Mouse (Mus musculus): Measurements from ENCODE around the gene Lrp2.
A peak's percentile ranks its signal among the peaks of the same experiment; 100 is the strongest.

Lrp2 gene

GRCm38 (mm10) chr2:69613237-69613636, 27.4 kb upstream of the Lrp2 start:
- Histone ChIP-seq H3K27me3 (ENCODE audit: insufficient read depth, low read length) (peaks cover 8% of the 10 kb centered on the region; the same call in 1 of the 2 replicates), H3K4me1 (replicated peaks; ENCODE audit: low read depth, low read length) (peaks cover 43% of the 10 kb centered on the region), H3K36me3 (ENCODE audit: insufficient read depth, low read length) (no peaks in the 10 kb centered on the region), H3K9me3 (ENCODE audit: low read length) (no peaks in the 10 kb centered on the region), H3K4me3 (replicated peaks; ENCODE audit: low read length) (no peak overlapping the region)
- TF ChIP-seq NANOG (IDR thresholded peaks at IDR 0.05; ENCODE audit: borderline replicate concordance, low read length) (no peak), POU5F1 (IDR thresholded peaks at IDR 0.05; ENCODE audit: borderline replicate concordance, low read length) (no peak), CTCF (conservative IDR thresholded peaks at IDR 0.05; ENCODE audit: low read length) (no peak)

DNA sequence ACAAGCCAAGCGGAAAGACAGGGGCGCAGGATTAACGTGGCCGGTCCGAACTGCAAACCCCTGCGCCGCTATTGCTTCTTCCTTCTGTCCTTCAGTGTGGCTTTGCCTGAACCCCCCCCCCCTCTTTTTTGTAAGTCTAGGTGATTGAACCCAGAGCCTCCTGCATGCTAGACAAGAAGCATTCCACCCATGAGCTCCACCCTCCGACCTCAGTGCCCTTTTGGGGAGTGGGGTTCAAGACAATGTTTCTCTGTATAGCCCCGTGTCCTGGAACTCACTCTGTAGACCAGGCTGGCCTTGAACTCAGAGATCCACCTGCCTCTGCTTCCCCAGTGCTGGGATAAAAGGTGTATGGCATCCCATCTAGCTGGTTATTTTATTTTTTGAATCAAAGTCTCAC, 26.9 kb upstream of the Lrp2 start:
- peaks cover 43% of the 10 kb centered on the region for H3K4me1 ChIP-seq (replicated peaks; ENCODE audit: low read depth, low read length)
- no peaks in the 10 kb centered on the region for H3K9me3 ChIP-seq (ENCODE audit: low read length)
- TF ChIP-seq POU5F1 (IDR thresholded peaks at IDR 0.05; ENCODE audit: borderline replicate concordance, low read length) = no peak
- TF ChIP-seq NANOG (IDR thresholded peaks at IDR 0.05; ENCODE audit: borderline replicate concordance, low read length) = no peak
- no peak for TF ChIP-seq CTCF (conservative IDR thresholded peaks at IDR 0.05; ENCODE audit: low read length)
- peak overlapping the region; percentile 43; the same call in 1 of the 2 replicates for H3K4me3 ChIP-seq (replicated peaks; ENCODE audit: low read length)
- peaks cover 8% of the 10 kb centered on the region; the same call in 1 of the 2 replicates for H3K27me3 ChIP-seq (ENCODE audit: insufficient read depth, low read length)
- no peaks in the 10 kb centered on the region for H3K36me3 ChIP-seq (ENCODE audit: insufficient read depth, low read length)

DNA sequence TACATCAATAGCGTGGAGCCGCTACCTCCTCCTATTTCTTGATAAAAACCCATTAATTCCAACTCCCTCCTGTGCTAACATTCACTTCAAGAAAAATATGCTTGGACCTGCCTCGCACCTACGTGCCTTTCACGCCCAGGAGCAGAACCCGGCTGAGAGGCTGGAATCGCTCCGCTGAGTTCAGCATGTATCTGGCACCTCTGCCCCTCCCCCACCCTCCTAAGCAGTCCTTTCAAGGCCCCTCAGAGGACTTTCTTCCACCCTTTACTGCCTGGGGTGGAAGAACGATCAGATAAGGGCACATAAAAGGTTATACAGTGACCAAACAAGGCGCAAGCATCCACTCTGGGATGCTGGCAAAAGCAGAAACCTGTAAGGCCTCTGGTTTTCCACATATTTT, 26.4 kb upstream of the Lrp2 start:
- Histone ChIP-seq H3K36me3 (ENCODE audit: insufficient read depth, low read length) (no peaks in the 10 kb centered on the region), H3K4me3 (replicated peaks; ENCODE audit: low read length) (peak overlapping the region; percentile 43), H3K4me1 (replicated peaks; ENCODE audit: low read depth, low read length) (peaks cover 43% of the 10 kb centered on the region), H3K9me3 (ENCODE audit: low read length) (no peaks in the 10 kb centered on the region), H3K27me3 (ENCODE audit: insufficient read depth, low read length) (peaks cover 8% of the 10 kb centered on the region; the same call in 1 of the 2 replicates)
- TF ChIP-seq NANOG (IDR thresholded peaks at IDR 0.05; ENCODE audit: borderline replicate concordance, low read length) = no peak
- TF ChIP-seq POU5F1 (IDR thresholded peaks at IDR 0.05; ENCODE audit: borderline replicate concordance, low read length) = no peak
- no peak for TF ChIP-seq CTCF (conservative IDR thresholded peaks at IDR 0.05; ENCODE audit: low read length)

GRCm38 (mm10) chr2:69606621-69607020, 20.8 kb upstream of the Lrp2 start:
- no peak overlapping the region for H3K4me3 ChIP-seq (replicated peaks; ENCODE audit: low read length)
- H3K9me3 ChIP-seq (ENCODE audit: low read length) = no peaks in the 10 kb centered on the region
- TF ChIP-seq POU5F1 (IDR thresholded peaks at IDR 0.05; ENCODE audit: borderline replicate concordance, low read length) (no peak), CTCF (conservative IDR thresholded peaks at IDR 0.05; ENCODE audit: low read length) (no peak), NANOG (IDR thresholded peaks at IDR 0.05; ENCODE audit: borderline replicate concordance, low read length) (no peak)
- peaks cover 3% of the 10 kb centered on the region for H3K4me1 ChIP-seq (replicated peaks; ENCODE audit: low read depth, low read length)
- no peaks in the 10 kb centered on the region for H3K36me3 ChIP-seq (ENCODE audit: insufficient read depth, low read length)
- peaks cover 8% of the 10 kb centered on the region; the same call in 1 of the 2 replicates for H3K27me3 ChIP-seq (ENCODE audit: insufficient read depth, low read length)

DNA sequence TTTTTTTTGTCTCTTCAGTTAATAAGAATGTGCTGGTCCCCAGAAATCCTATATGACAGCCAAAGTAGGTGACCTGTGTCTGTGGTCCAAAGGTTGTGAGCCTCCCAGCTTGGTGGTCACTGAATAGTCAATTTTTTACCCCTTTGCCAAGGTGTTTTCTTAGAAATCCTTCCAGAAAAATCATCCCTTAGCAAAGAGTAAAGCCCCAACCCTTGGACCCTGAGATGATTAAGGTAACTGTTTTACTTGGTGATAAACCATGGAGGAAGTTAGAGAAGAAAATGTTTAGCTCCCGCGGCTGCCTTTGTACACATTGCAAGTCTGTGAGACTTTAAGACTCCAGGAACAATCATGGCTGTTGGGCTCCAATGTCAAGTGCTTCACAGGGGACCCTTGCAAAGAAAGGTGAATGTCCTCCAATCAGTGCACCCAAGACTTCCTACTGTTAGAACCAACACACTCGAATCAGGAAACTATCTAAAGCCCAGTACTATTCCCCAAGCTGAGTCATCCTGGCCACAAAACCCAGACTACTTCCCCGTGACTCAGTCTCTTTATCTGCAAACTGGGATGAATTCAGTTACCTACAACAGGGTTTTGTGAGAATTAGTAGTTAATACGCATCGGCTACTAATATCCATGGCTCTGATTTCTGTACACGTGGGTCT, 18.0 kb upstream of the Lrp2 start:
- H3K27me3 ChIP-seq (ENCODE audit: insufficient read depth, low read length) = no peaks in the 10 kb centered on the region
- no peaks in the 10 kb centered on the region for H3K36me3 ChIP-seq (ENCODE audit: insufficient read depth, low read length)
- no peak for TF ChIP-seq POU5F1 (IDR thresholded peaks at IDR 0.05; ENCODE audit: borderline replicate concordance, low read length)
- no peaks in the 10 kb centered on the region for H3K9me3 ChIP-seq (ENCODE audit: low read length)
- no peak overlapping the region for H3K4me3 ChIP-seq (replicated peaks; ENCODE audit: low read length)
- H3K4me1 ChIP-seq (replicated peaks; ENCODE audit: low read depth, low read length) = no peaks in the 10 kb centered on the region

DNA sequence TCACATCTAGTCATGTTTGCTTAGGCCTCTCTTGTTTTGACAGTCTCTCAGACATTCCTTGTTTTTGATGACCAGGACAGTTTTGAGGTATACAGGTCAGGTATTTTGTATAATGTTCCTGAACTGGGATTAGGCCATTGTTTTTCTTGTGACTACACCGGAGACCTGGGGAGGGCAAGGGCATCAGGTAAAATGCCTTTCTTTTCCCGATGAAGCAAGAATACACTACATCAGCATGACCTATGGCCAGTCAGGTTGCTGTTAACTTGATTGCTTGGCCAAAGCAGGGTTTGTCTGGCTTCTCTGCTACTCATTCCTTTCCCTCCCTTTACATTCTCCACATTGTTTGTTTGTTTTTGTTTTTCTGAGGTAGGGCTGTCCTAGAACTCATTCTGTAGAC, 7.3 kb upstream of the Lrp2 start:
- 0 out of 2 replicates have a peak, but pooled peaks cover 3% of the 10 kb centered on the region for H3K27me3 ChIP-seq (ENCODE audit: insufficient read depth, low read length)
- H3K36me3 ChIP-seq (ENCODE audit: insufficient read depth, low read length) = no peaks in the 10 kb centered on the region
- no peak overlapping the region for H3K4me3 ChIP-seq (replicated peaks; ENCODE audit: low read length)
- no peaks in the 10 kb centered on the region for H3K9me3 ChIP-seq (ENCODE audit: low read length)
- peaks cover 48% of the 10 kb centered on the region for H3K4me1 ChIP-seq (replicated peaks; ENCODE audit: low read depth, low read length)
- TF ChIP-seq NANOG (IDR thresholded peaks at IDR 0.05; ENCODE audit: borderline replicate concordance, low read length) (no peak), CTCF (conservative IDR thresholded peaks at IDR 0.05; ENCODE audit: low read length) (no peak), POU5F1 (IDR thresholded peaks at IDR 0.05; ENCODE audit: borderline replicate concordance, low read length) (no peak)

GRCm38 (mm10) chr2:69592536-69592935, 6.7 kb upstream of the Lrp2 start:
- Histone ChIP-seq H3K9me3 (ENCODE audit: low read length) (no peaks in the 10 kb centered on the region), H3K4me1 (replicated peaks; ENCODE audit: low read depth, low read length) (peaks cover 53% of the 10 kb centered on the region), H3K36me3 (ENCODE audit: insufficient read depth, low read length) (no peaks in the 10 kb centered on the region), H3K27me3 (ENCODE audit: insufficient read depth, low read length) (peaks cover 9% of the 10 kb centered on the region), H3K4me3 (replicated peaks; ENCODE audit: low read length) (peak overlapping the region; percentile 78)
- TF ChIP-seq CTCF (conservative IDR thresholded peaks at IDR 0.05; ENCODE audit: low read length) = no peak
- no peak for TF ChIP-seq POU5F1 (IDR thresholded peaks at IDR 0.05; ENCODE audit: borderline replicate concordance, low read length)
- TF ChIP-seq NANOG (IDR thresholded peaks at IDR 0.05; ENCODE audit: borderline replicate concordance, low read length) = no peak

- H3K4me3 ChIP-seq (replicated peaks; ENCODE audit: low read length) = peak overlapping the region; percentile 78
- no peaks in the 10 kb centered on the region for H3K9me3 ChIP-seq (ENCODE audit: low read length)
- TF ChIP-seq NANOG (IDR thresholded peaks at IDR 0.05; ENCODE audit: borderline replicate concordance, low read length) = no peak
- TF ChIP-seq POU5F1 (IDR thresholded peaks at IDR 0.05; ENCODE audit: borderline replicate concordance, low read length) = no peak
- TF ChIP-seq CTCF (conservative IDR thresholded peaks at IDR 0.05; ENCODE audit: low read length) = no peak
- peaks cover 14% of the 10 kb centered on the region for H3K27me3 ChIP-seq (ENCODE audit: insufficient read depth, low read length)
- H3K36me3 ChIP-seq (ENCODE audit: insufficient read depth, low read length) = no peaks in the 10 kb centered on the region
- H3K4me1 ChIP-seq (replicated peaks; ENCODE audit: low read depth, low read length) = peaks cover 58% of the 10 kb centered on the region
These were observed 6.2 kb upstream of the Lrp2 start for GRCm38 (mm10) chr2:69591966-69592505.
